Mouse (Mus musculus): ENCODE measurements around the gene Hoxb7. TPM values are rescaled to one million over a fixed set of nuclear protein-coding genes. Genes with fewer than 3 reads are reported as not detected.
A peak's percentile ranks its signal among the peaks of the same experiment; 100 is the strongest.

Hoxb7 gene
- polyA plus RNA-seq, 1 experiment from 2014 or later, result 2.2 TPM

DNA sequence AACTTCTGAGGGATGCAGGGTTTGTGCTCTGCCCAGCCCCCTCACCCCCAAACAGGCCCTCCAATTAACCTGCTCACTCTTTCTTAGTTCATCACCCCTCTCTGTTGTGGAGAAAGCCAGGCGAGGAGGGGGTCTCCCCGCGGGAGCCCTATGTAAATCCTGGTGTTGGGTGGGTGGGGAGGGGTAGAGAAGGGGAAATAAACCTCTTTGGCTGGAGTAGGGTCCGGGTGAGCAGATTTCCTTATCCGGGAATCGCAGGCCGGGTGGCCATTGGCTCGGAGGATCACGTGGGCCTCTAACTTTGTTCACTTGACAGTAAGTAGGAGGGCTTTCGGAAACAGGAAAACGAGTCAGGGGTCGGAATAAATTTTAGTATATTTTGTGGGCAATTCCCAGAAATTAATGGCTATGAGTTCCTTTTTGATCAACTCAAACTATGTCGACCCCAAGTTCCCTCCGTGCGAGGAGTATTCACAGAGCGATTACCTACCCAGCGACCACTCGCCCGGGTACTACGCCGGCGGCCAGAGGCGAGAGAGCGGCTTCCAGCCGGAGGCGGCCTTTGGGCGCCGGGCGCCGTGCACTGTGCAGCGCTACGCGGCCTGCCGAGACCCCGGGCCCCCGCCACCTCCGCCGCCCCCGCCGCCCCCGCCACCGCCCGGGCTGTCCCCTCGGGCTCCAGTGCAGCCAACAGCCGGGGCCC, 32.1 kb downstream of the Hoxb7 start:
- Histone ChIP-seq H3K4me3 (ENCODE audit: low read length) (peak overlapping the region; percentile 62), H3K4me1 (replicated peaks; ENCODE audit: control insufficient read depth, insufficient read depth, low read length) (no peaks in the 10 kb centered on the region), H3K36me3 (ENCODE audit: control insufficient read depth, insufficient read depth, low read length) (no peaks in the 10 kb centered on the region), H3K27me3 (ENCODE audit: control insufficient read depth, insufficient read depth, low read depth, low read length) (peaks cover 32% of the 10 kb centered on the region), H3K9ac (ENCODE audit: low read length) (peak overlapping the region; percentile 87), H3K27ac (ENCODE audit: low read length) (peak overlapping the region; percentile 97), H3K4me2 (ENCODE audit: low read depth, low read length) (peak overlapping the region; percentile 79), H3K9me3 (ENCODE audit: control insufficient read depth, low read length) (no peaks in the 10 kb centered on the region)
- 0% methylated on average over 39 of the region's 45 CpGs for WGBS
- peak; percentile 84 for ATAC-seq (ENCODE audit: low read depth)

DNA sequence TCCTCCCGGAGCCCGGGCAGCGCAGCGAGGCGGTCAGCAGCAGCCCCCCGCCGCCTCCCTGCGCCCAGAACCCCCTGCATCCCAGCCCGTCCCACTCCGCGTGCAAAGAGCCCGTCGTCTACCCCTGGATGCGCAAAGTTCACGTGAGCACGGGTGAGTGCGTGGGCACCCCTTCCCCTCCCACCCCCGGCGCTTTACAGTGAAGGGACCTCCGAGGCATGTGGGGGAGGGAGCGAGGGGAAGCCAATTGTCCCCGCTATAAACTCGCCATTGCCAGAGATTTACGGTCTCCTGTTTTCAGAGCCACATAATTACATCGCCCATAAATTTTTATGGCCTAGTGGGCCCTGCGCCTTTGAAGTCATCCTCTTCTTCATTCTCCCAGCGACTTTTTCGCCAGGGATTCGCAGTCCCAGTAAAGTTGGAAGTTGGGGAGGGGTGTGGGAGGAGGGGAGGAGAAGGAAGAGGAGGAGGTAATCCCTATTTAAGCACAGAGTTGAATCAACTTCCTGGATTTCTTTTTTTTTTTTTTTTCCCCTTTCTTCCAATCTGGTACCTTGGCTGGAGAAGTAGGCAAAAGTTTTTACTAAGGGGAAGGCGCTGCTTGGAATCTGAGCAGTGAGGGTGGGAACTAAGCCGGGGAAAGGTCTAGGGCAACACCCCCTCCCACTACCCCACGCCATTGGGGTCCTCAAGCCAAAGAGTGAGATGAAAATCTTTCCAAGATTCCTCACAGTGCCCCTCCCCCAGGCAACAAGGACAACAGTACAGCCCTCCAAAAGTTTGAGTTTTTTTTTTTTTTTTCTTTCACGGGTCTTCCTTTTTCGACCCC, 32.9 kb downstream of the Hoxb7 start:
- ATAC-seq (ENCODE audit: low read depth), result peak; percentile 72
- under 1% methylated on average over 28 of the region's 34 CpGs for WGBS
- Histone ChIP-seq H3K27me3 (ENCODE audit: control insufficient read depth, insufficient read depth, low read depth, low read length) (peaks cover 28% of the 10 kb centered on the region), H3K9ac (ENCODE audit: low read length) (peak overlapping the region; percentile 87), H3K36me3 (ENCODE audit: control insufficient read depth, insufficient read depth, low read length) (no peaks in the 10 kb centered on the region), H3K9me3 (ENCODE audit: control insufficient read depth, low read length) (no peaks in the 10 kb centered on the region), H3K4me3 (ENCODE audit: low read length) (peak overlapping the region; percentile 62), H3K4me1 (replicated peaks; ENCODE audit: control insufficient read depth, insufficient read depth, low read length) (no peaks in the 10 kb centered on the region), H3K27ac (ENCODE audit: low read length) (peak overlapping the region; percentile 97), H3K4me2 (ENCODE audit: low read depth, low read length) (peak overlapping the region; percentile 79)

- Histone ChIP-seq H3K9me3 (ENCODE audit: control insufficient read depth, low read length) (no peaks in the 10 kb centered on the region), H3K36me3 (ENCODE audit: control insufficient read depth, insufficient read depth, low read length) (no peaks in the 10 kb centered on the region), H3K4me1 (replicated peaks; ENCODE audit: control insufficient read depth, insufficient read depth, low read length) (no peaks in the 10 kb centered on the region), H3K4me3 (ENCODE audit: low read length) (peak overlapping the region; percentile 62), H3K27ac (ENCODE audit: low read length) (peak overlapping the region; percentile 97), H3K27me3 (ENCODE audit: control insufficient read depth, insufficient read depth, low read depth, low read length) (peaks cover 26% of the 10 kb centered on the region), H3K9ac (ENCODE audit: low read length) (peak overlapping the region; percentile 87), H3K4me2 (ENCODE audit: low read depth, low read length) (peak overlapping the region; percentile 79)
- ATAC-seq (ENCODE audit: low read depth), result peak; percentile 10
- WGBS, result 0% methylated on average over 29 of the region's 29 CpGs
Observed at GRCm38 (mm10) chr11:96319910-96320309, 33.5 kb downstream of the Hoxb7 start.

DNA sequence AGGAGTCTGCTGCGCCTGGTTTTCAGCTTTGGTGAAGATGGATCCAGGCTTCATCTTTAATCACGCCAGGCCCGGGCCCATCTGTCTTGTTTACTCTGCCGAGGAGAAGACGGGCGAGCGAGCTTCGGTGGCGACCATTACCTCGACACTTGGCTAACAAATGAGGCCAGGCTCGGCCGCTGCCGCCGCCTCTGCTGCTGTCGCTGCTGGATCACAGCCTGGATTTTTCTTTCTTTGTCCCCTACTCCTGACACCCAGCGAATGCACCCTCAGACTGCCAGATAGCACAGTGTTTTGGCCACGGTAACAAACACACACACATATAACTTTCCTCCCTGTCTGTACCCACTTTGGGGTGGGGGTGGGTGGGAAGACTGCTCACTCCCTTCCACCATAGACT, 34.3 kb downstream of the Hoxb7 start:
- H3K27ac ChIP-seq (ENCODE audit: low read length), result peak overlapping the region; percentile 97
- H3K4me3 ChIP-seq (ENCODE audit: low read length), result peak overlapping the region; percentile 62
- no peaks in the 10 kb centered on the region for H3K4me1 ChIP-seq (replicated peaks; ENCODE audit: control insufficient read depth, insufficient read depth, low read length)
- peak overlapping the region; percentile 79 for H3K4me2 ChIP-seq (ENCODE audit: low read depth, low read length)
- WGBS, result 14% methylated on average over 17 of the region's 17 CpGs
- no peaks in the 10 kb centered on the region for H3K36me3 ChIP-seq (ENCODE audit: control insufficient read depth, insufficient read depth, low read length)
- H3K9me3 ChIP-seq (ENCODE audit: control insufficient read depth, low read length), result no peaks in the 10 kb centered on the region
- ATAC-seq (ENCODE audit: low read depth), result no peak
- H3K9ac ChIP-seq (ENCODE audit: low read length), result peak overlapping the region; percentile 87
- H3K27me3 ChIP-seq (ENCODE audit: control insufficient read depth, insufficient read depth, low read depth, low read length), result peaks cover 18% of the 10 kb centered on the region

GRCm38 (mm10) chr11:96321846-96322245, 35.4 kb downstream of the Hoxb7 start:
- WGBS, result 14% methylated on average over 5 of the region's 5 CpGs
- Histone ChIP-seq H3K27me3 (ENCODE audit: control insufficient read depth, insufficient read depth, low read depth, low read length) (peaks cover 16% of the 10 kb centered on the region), H3K9ac (ENCODE audit: low read length) (peak overlapping the region; percentile 69), H3K9me3 (ENCODE audit: control insufficient read depth, low read length) (no peaks in the 10 kb centered on the region), H3K4me3 (ENCODE audit: low read length) (peak overlapping the region; percentile 28), H3K27ac (ENCODE audit: low read length) (peak overlapping the region; percentile 94), H3K4me1 (replicated peaks; ENCODE audit: control insufficient read depth, insufficient read depth, low read length) (peaks cover 1% of the 10 kb centered on the region; the same call in 1 of the 2 replicates), H3K4me2 (ENCODE audit: low read depth, low read length) (peak overlapping the region; percentile 79), H3K36me3 (ENCODE audit: control insufficient read depth, insufficient read depth, low read length) (no peaks in the 10 kb centered on the region)
- ATAC-seq (ENCODE audit: low read depth), result no peak

- peak overlapping the region; percentile 69 for H3K9ac ChIP-seq (ENCODE audit: low read length)
Observed at GRCm38 (mm10) chr11:96322738-96323137, 36.3 kb downstream of the Hoxb7 start.

GRCm38 (mm10) chr11:96323154-96323553, 36.7 kb downstream of the Hoxb7 start, which contains the start of gene Hoxb3:
Gene Hoxb3, plus strand, starts transcription at chr11:96323326.
- no peak for ATAC-seq (ENCODE audit: low read depth)
- Histone ChIP-seq H3K27me3 (ENCODE audit: control insufficient read depth, insufficient read depth, low read depth, low read length) (peaks cover 19% of the 10 kb centered on the region), H3K9ac (ENCODE audit: low read length) (peak within 1 kb of the TSS; percentile 79), H3K4me1 (replicated peaks; ENCODE audit: control insufficient read depth, insufficient read depth, low read length) (peaks cover 8% of the 10 kb centered on the region), H3K27ac (ENCODE audit: low read length) (peak within 1 kb of the TSS; percentile 94), H3K9me3 (ENCODE audit: control insufficient read depth, low read length) (no peaks in the 10 kb centered on the region), H3K36me3 (ENCODE audit: control insufficient read depth, insufficient read depth, low read length) (no peaks in the 10 kb centered on the region), H3K4me2 (ENCODE audit: low read depth, low read length) (peak within 1 kb of the TSS; percentile 79), H3K4me3 (ENCODE audit: low read length) (peak within 1 kb of the TSS; percentile 45)
- 18% methylated on average over 10 of the region's 10 CpGs for WGBS

More at GRCm38 (mm10) chr11:96322738-96323137, 36.3 kb downstream of the Hoxb7 start:
- H3K27ac ChIP-seq (ENCODE audit: low read length), result peak overlapping the region; percentile 94
- H3K36me3 ChIP-seq (ENCODE audit: control insufficient read depth, insufficient read depth, low read length), result no peaks in the 10 kb centered on the region
- ATAC-seq (ENCODE audit: low read depth), result no peak
- 14% methylated on average over 6 of the region's 6 CpGs for WGBS
- peak overlapping the region; percentile 45 for H3K4me3 ChIP-seq (ENCODE audit: low read length)
- peaks cover 23% of the 10 kb centered on the region for H3K27me3 ChIP-seq (ENCODE audit: control insufficient read depth, insufficient read depth, low read depth, low read length)
- peak overlapping the region; percentile 79 for H3K4me2 ChIP-seq (ENCODE audit: low read depth, low read length)
- no peaks in the 10 kb centered on the region for H3K9me3 ChIP-seq (ENCODE audit: control insufficient read depth, low read length)
- peaks cover 8% of the 10 kb centered on the region for H3K4me1 ChIP-seq (replicated peaks; ENCODE audit: control insufficient read depth, insufficient read depth, low read length)

DNA sequence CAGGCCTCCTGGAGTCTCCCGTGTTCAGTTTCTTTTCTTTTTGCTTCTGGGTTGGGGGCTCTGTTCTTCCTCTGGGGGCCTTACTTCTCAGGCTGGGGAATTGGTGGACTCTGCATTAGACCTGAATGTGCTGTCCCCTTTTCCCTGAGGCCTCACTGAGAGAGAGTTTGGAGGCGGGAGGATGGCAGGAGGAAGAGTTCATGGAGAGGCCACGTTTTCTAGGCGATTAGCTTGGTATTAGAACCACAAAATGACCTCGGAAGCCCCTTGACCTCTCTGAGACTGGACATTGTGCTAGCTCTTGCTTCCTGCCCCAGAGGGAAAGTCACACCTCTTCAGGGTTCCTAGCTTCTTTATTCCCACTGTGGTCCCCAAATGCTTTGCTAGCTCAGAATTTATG, 37.7 kb downstream of the Hoxb7 start:
- H3K4me1 ChIP-seq (replicated peaks; ENCODE audit: control insufficient read depth, insufficient read depth, low read length), result peaks cover 10% of the 10 kb centered on the region
- H3K27ac ChIP-seq (ENCODE audit: low read length), result peak overlapping the region; percentile 94
- H3K4me3 ChIP-seq (ENCODE audit: low read length), result peak overlapping the region; percentile 45
- no peak for ATAC-seq (ENCODE audit: low read depth)
- H3K27me3 ChIP-seq (ENCODE audit: control insufficient read depth, insufficient read depth, low read depth, low read length), result peaks cover 17% of the 10 kb centered on the region
- peak overlapping the region; percentile 79 for H3K9ac ChIP-seq (ENCODE audit: low read length)
- H3K9me3 ChIP-seq (ENCODE audit: control insufficient read depth, low read length), result no peaks in the 10 kb centered on the region
- H3K4me2 ChIP-seq (ENCODE audit: low read depth, low read length), result peak overlapping the region; percentile 79
- no peaks in the 10 kb centered on the region for H3K36me3 ChIP-seq (ENCODE audit: control insufficient read depth, insufficient read depth, low read length)
- WGBS, result 14% methylated on average over 5 of the region's 5 CpGs

GRCm38 (mm10) chr11:96324965-96325364, 38.5 kb downstream of the Hoxb7 start:
- WGBS, result 15% methylated on average over 8 of the region's 8 CpGs
- Histone ChIP-seq H3K4me1 (replicated peaks; ENCODE audit: control insufficient read depth, insufficient read depth, low read length) (peaks cover 15% of the 10 kb centered on the region), H3K9ac (ENCODE audit: low read length) (peak overlapping the region; percentile 79), H3K36me3 (ENCODE audit: control insufficient read depth, insufficient read depth, low read length) (no peaks in the 10 kb centered on the region), H3K4me3 (ENCODE audit: low read length) (peak overlapping the region; percentile 45), H3K27me3 (ENCODE audit: control insufficient read depth, insufficient read depth, low read depth, low read length) (peaks cover 19% of the 10 kb centered on the region), H3K27ac (ENCODE audit: low read length) (peak overlapping the region; percentile 94), H3K4me2 (ENCODE audit: low read depth, low read length) (peak overlapping the region; percentile 79), H3K9me3 (ENCODE audit: control insufficient read depth, low read length) (no peaks in the 10 kb centered on the region)
- no peak for ATAC-seq (ENCODE audit: low read depth)

Data from lung, embryonic 16.5 days (tissue).